Mouse (Mus musculus) hindlimb bud, embryonic 11.5 days (tissue): ENCODE results near the gene Mtm1.
"Not testable (repeated sequence)": the region's sequence is repeated elsewhere in the genome, so short reads cannot be mapped to it uniquely, and the experiment has no call there.

Experiments used
- DNase-seq: peaks from one replicate; pipeline ENCODE4 v3.0.0-alpha.2; 2012; ENCODE audit warnings: low read depth, low spot score; ENCODE audit errors: extremely low spot score

Mtm1 gene

GRCm38 (mm10) chrX:71285473-71285872 is 74.9 kb downstream of the Mtm1 start:
- DNase-seq, result no peak

- DNase-seq, result no peak
Observed at GRCm38 (mm10) chrX:71287088-71287487, 76.5 kb downstream of the Mtm1 start.

GRCm38 (mm10) chrX:71294191-71294590 is 83.6 kb downstream of the Mtm1 start:
- DNase-seq, result no peak

DNA sequence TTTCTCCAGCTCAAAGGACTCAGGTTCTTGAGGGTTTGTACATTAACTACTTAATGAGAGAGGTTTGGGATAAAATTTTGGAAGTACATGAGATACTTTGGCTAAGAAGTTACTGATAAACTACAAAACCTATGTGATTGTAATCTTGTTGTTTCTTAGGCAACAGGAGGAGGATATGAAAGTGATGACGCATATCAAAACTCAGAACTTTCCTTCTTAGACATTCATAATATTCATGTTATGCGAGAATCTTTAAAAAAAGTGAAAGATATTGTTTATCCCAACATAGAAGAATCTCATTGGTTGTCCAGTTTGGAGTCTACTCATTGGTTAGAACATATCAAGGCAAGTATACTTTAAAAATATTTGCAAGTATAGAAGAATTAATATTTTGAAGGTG is 85.4 kb downstream of the Mtm1 start:
- no peak for DNase-seq

DNA sequence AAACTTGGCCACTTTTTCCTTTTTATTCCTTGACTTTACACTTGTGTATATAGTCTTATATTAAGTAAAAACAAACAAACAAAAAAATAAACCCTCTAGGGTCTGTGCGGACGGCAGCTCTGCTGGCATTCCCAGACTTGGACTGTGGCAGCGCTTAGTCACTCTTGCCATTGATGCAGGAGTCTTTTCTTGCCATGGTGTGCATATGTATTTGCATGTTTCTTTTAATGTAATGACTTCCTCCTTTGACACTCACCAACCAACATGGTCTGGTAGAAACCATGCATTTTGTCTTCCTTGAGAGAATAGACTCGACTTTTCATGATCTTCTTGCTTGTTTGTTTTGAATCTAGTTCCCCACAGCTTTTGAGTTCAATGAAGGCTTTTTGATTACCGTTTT is 91.6 kb downstream of the Mtm1 start:
- DNase-seq, result no peak

- DNase-seq, result peak; percentile 3
Observed at GRCm38 (mm10) chrX:71311229-71311628, 100.7 kb downstream of the Mtm1 start.

DNA sequence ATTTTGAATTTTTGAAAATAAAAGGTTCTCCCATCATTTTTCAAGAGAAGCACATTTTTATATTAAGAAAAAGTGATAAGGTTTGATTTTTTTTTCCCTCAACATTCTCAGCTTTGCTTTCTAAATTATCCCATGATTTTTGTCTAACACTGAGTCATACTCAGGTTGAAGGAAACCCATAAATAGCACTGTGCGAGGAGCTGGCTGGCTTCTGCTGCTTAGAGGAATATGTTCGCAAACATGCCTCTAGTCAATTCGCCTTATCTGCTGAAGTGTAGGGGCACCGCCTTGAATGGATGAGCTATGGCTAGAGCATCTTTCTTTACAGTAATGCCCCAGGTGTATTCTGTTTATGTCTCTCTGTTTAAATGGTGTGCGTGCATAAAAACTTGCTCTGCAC is 103.8 kb downstream of the Mtm1 start:
- DNase-seq, result no peak

- no peak for DNase-seq
Observed at GRCm38 (mm10) chrX:71352033-71352432, 141.5 kb downstream of the Mtm1 start.

GRCm38 (mm10) chrX:71355331-71355730 is 144.8 kb downstream of the Mtm1 start:
- DNase-seq, result no peak

DNA sequence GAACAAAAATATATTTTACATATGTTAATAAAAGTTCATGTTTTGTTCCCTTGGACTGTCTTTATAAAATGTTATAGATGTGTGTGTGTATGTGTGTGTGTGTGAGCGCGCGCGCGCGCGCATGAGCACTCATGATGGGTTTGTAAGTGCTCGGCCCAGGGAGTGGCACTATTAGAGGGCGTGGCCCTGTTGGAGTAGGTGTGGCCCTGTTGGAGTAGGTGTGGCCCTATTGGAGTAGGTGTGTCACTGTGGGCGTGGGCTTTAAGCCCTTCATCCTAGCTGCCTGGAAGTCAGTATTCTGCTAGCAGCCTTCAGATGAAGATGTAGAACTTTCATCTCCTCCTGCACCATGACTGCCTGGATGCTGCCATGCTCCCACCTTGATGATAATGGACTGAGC is 151.2 kb downstream of the Mtm1 start:
- DNase-seq, result not testable (repeated sequence)

DNA sequence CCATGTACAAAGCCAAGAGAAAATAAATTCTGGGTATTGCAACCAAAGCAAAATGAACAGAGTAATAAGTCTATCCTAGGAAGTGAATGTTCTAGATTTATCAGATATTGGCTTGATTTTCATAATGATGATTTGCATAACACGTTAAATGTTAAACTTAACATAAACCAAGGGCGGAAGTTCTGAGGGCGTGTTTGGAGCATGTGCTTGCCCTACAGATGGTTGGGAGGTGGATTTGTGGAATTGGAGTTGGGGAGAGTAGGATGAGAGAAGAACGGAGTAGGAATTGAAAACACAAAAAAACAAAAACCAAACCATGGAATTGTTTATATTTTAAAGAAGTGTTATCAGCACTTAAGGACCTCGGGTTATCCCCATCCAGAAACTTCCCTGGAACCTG is 153.5 kb downstream of the Mtm1 start:
- no peak for DNase-seq

DNA sequence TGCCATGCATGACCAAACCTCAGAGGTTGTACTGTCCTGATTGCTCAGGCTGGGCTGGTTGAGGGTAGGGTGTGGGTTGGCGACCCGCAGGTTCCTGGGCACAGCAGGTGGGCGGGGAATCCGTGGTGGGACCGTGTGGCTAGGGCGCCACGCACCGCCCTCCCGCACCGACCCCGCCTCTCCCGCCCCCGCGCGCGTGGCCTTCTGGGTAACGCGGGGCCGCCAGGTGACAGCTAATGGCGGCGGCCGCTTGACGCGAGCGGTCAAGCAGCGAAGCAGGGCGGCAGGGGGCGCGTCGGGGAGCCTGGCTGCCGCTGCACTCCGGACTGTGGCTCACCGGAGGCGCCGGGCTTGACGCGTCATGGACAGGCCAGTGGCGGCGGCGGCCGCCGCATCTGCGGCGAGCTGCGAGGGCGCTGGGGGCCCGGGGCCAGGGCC is 154.0 kb downstream of the Mtm1 start, which contains the start of gene Mtmr1:
Gene Mtmr1 (plus strand): TSS at position 207 of the 438 bp plus-strand sequence.
- DNase-seq, result no peak

DNA sequence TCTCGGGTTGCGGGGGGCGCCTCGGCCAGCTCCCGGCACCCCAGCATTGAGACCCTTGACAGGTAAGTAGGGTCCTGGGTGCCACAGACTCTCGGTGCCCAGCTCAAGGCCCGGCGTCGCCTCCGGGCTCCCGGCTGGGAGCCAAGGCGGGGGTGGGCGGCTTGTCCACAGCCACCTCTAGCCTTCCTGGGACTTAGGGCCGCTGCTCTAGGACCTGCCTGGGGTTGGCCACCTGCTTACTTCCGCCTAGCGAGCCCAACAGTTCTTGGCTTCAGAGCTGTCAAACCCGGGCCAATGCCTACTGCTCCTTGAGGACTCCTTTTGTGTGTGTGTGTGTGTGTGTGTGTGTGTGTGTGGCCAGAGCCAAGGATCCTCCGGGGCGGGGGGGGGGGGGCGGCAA is 154.4 kb downstream of the Mtm1 start:
- no peak for DNase-seq
